Mouse (Mus musculus): ENCODE data around the gene Cdc42bpb.

GRCm38 (mm10) chr12:111412581-111413284 lies 35.2 kb upstream of the Cdc42bpb start:
- TF ChIP-seq CTCF (IDR thresholded peaks at IDR 0.05; ENCODE audit: borderline replicate concordance, control insufficient read depth, extremely low read depth, insufficient read depth, low read length, poor library complexity) (no peak), POLR2A (IDR thresholded peaks at IDR 0.05; ENCODE audit: control insufficient read depth, extremely low read depth, insufficient read depth, low read length, poor library complexity) (no peak)

All from thymus, adult 2 months (tissue).